Mouse (Mus musculus): Measurements from ENCODE around the gene Unc13b. TPM values are rescaled to one million over a fixed set of nuclear protein-coding genes. Genes with fewer than 3 reads are reported as not detected.
"Not testable (repeated sequence)": the region's sequence is repeated elsewhere in the genome, so short reads cannot be mapped to it uniquely, and the experiment has no call there.

Gene Unc13b
- polyA plus RNA-seq, 1 experiment from 2014 or later = 23.0 TPM

DNA sequence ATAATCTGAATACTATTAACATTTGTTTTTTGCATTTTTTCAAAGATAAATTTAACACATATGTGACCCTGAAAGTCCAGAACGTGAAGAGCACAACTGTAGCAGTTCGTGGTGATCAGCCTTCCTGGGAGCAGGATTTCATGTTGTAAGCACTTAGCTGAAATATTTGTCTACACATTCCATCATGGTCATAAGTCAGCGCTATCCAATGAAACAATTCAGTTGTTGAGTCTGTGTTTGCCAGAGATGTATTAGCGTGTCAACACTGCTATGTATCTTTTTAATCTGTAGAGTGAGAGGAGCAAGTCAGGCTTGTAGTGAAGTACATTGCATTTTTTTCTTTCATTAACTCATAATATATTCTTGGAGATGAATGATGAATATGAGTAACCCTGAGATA is 32.4 kb downstream of the Unc13b start:
- no peaks in the 10 kb centered on the region for H3K9me3 ChIP-seq (ENCODE audit: control insufficient read depth, low read length)
- WGBS = 89% methylated on average over 4 of the region's 4 CpGs
- ATAC-seq (replicated peaks; ENCODE audit: low FRiP score) = no peak
- H3K36me3 ChIP-seq (ENCODE audit: control insufficient read depth, insufficient read depth, low read length) = no peaks in the 10 kb centered on the region
- no peak for DNase-seq (ENCODE audit: low spot score)
- no peaks in the 10 kb centered on the region for H3K4me1 ChIP-seq (replicated peaks; ENCODE audit: control insufficient read depth, insufficient read depth, low read length)
- H3K4me2 ChIP-seq (ENCODE audit: low read depth, low read length, severe bottlenecking) = no peak overlapping the region
- H3K9ac ChIP-seq (ENCODE audit: low read length) = no peak overlapping the region
- H3K27me3 ChIP-seq (ENCODE audit: control insufficient read depth, insufficient read depth, low read length) = no peaks in the 10 kb centered on the region
- H3K4me3 ChIP-seq (ENCODE audit: low read depth, low read length) = no peak overlapping the region
- no peak overlapping the region for H3K27ac ChIP-seq (ENCODE audit: low read depth, low read length)

DNA sequence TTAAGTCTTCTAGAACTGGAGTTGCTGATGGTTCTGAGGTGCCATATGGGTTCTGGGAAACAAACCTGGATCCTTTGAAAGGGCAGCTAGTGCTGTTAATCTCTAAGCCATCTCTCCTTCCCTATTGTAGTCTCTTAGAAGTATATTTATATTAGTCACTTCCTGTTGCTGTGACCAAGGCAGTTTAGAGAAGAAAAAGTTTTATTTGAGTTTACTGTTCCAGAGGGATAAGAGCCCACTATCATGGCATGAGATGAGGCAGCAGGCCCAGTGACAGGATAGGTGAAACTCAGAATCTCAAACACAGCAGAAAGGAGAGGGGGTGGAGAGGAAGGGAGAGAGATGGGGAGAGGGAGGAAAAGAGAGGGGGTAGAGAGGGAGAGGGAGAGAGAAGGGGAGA is 54.7 kb downstream of the Unc13b start:
- ATAC-seq (replicated peaks; ENCODE audit: low FRiP score) = no peak
- Histone ChIP-seq H3K4me1 (replicated peaks; ENCODE audit: control insufficient read depth, insufficient read depth, low read length) (no peaks in the 10 kb centered on the region), H3K4me3 (ENCODE audit: low read depth, low read length) (no peak overlapping the region), H3K4me2 (ENCODE audit: low read depth, low read length, severe bottlenecking) (no peak overlapping the region), H3K9me3 (ENCODE audit: control insufficient read depth, low read length) (no peaks in the 10 kb centered on the region), H3K9ac (ENCODE audit: low read length) (no peak overlapping the region), H3K27me3 (ENCODE audit: control insufficient read depth, insufficient read depth, low read length) (no peaks in the 10 kb centered on the region), H3K36me3 (ENCODE audit: control insufficient read depth, insufficient read depth, low read length) (no peaks in the 10 kb centered on the region), H3K27ac (ENCODE audit: low read depth, low read length) (no peak overlapping the region)
- no peak for DNase-seq (ENCODE audit: low spot score)

DNA sequence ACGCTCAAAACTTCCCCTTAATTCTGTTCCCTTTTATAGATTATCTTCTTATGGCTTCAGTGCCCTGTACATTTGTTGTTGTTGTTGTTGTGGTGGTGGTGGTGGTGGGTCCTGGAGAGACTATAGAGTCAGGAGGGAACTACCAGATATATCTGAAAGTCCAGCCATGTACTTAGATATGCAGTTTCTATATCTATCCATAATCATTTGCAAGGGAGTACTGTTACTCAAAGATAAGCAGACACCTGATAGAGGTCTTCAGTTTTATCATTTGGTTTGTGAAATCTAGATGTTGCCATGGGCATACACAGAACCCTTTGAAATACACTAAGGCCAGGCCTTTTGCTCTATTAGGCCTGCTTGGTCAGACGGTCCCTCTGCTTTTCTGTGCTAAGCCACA is 55.8 kb downstream of the Unc13b start:
- Histone ChIP-seq H3K36me3 (ENCODE audit: control insufficient read depth, insufficient read depth, low read length) (no peaks in the 10 kb centered on the region), H3K4me3 (ENCODE audit: low read depth, low read length) (no peak overlapping the region), H3K4me2 (ENCODE audit: low read depth, low read length, severe bottlenecking) (no peak overlapping the region), H3K9me3 (ENCODE audit: control insufficient read depth, low read length) (no peaks in the 10 kb centered on the region), H3K4me1 (replicated peaks; ENCODE audit: control insufficient read depth, insufficient read depth, low read length) (no peaks in the 10 kb centered on the region), H3K9ac (ENCODE audit: low read length) (no peak overlapping the region), H3K27ac (ENCODE audit: low read depth, low read length) (no peak overlapping the region), H3K27me3 (ENCODE audit: control insufficient read depth, insufficient read depth, low read length) (no peaks in the 10 kb centered on the region)
- DNase-seq (ENCODE audit: low spot score) (no peak), ATAC-seq (replicated peaks; ENCODE audit: low FRiP score) (no peak)
- WGBS = 87% methylated on average over 2 of the region's 2 CpGs

DNA sequence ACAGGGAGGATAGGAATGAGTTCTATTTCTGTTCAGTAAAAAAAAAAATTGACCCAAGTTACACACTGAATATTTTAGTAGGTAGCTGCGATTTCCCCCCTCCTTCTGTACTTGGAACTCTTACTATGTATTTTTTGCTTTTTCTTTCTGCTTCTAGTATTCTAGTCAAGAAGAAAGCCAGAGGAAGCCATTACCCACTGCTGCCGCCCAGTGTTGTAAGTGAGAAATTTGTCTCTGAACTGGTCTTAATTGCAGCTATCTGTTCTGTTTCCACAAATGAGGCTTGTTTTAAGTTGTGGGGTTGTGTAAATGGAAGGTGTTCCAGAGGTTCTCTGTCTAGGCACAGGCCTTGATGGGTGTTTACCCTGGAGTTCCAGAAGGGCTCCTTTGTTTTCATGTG is 56.2 kb downstream of the Unc13b start:
- Histone ChIP-seq H3K4me3 (ENCODE audit: low read depth, low read length) (no peak overlapping the region), H3K9ac (ENCODE audit: low read length) (no peak overlapping the region), H3K4me2 (ENCODE audit: low read depth, low read length, severe bottlenecking) (no peak overlapping the region), H3K9me3 (ENCODE audit: control insufficient read depth, low read length) (no peaks in the 10 kb centered on the region), H3K36me3 (ENCODE audit: control insufficient read depth, insufficient read depth, low read length) (no peaks in the 10 kb centered on the region), H3K4me1 (replicated peaks; ENCODE audit: control insufficient read depth, insufficient read depth, low read length) (no peaks in the 10 kb centered on the region), H3K27ac (ENCODE audit: low read depth, low read length) (no peak overlapping the region), H3K27me3 (ENCODE audit: control insufficient read depth, insufficient read depth, low read length) (no peaks in the 10 kb centered on the region)
- ATAC-seq (replicated peaks; ENCODE audit: low FRiP score) (no peak), DNase-seq (ENCODE audit: low spot score) (peak; percentile 54)
- 26% methylated on average over 2 of the region's 2 CpGs for WGBS

DNA sequence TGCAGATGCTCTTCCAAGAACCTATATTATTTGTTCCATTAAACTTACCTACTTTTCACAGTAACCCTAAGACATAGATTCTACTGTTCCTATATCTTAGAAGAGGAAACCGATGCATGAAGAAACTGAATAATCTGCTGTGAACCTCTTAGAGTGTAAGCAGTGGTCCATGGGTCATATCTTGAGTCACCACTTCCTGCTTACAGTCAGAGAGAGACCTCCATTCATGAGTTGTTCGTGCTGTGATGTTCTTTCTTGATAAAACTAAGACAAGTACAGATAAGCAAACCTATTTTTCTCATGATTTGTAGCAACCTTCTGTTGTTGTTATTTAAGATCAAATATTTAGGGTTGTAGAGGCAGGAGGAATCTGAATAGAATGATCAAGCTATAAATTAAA is 57.5 kb downstream of the Unc13b start:
- ATAC-seq (replicated peaks; ENCODE audit: low FRiP score) = no peak
- H3K27me3 ChIP-seq (ENCODE audit: control insufficient read depth, insufficient read depth, low read length) = no peaks in the 10 kb centered on the region
- H3K9me3 ChIP-seq (ENCODE audit: control insufficient read depth, low read length) = no peaks in the 10 kb centered on the region
- no peaks in the 10 kb centered on the region for H3K36me3 ChIP-seq (ENCODE audit: control insufficient read depth, insufficient read depth, low read length)
- no peaks in the 10 kb centered on the region for H3K4me1 ChIP-seq (replicated peaks; ENCODE audit: control insufficient read depth, insufficient read depth, low read length)
- H3K27ac ChIP-seq (ENCODE audit: low read depth, low read length) = no peak overlapping the region
- WGBS = 88% methylated on average over 2 of the region's 2 CpGs
- no peak overlapping the region for H3K9ac ChIP-seq (ENCODE audit: low read length)
- no peak overlapping the region for H3K4me2 ChIP-seq (ENCODE audit: low read depth, low read length, severe bottlenecking)
- H3K4me3 ChIP-seq (ENCODE audit: low read depth, low read length) = no peak overlapping the region
- no peak for DNase-seq (ENCODE audit: low spot score)

DNA sequence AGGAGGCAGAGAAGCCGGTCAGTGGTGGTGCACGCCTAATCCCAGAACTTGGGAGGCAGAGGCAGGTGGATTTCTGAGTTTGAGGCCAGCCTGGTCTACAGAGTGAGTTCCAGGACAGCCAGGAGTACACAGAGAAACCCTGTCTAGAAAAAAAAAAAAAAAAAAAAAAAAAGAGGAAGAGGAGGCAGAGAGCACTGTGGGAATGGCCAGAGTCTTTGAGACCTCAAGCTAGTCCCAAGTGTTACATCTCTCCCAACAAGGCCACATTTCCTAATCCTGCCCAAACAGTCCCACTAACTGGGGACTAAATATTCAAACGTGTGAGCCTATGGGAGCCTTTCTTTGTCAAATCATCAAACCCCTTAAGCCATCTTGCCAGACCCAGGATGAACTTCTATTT is 71.0 kb downstream of the Unc13b start:
- DNase-seq (ENCODE audit: low spot score) (no peak), ATAC-seq (replicated peaks; ENCODE audit: low FRiP score) (no peak)
- H3K36me3 ChIP-seq (ENCODE audit: control insufficient read depth, insufficient read depth, low read length) = no peaks in the 10 kb centered on the region
- H3K4me3 ChIP-seq (ENCODE audit: low read depth, low read length) = no peak overlapping the region
- WGBS = 84% methylated on average over 3 of the region's 3 CpGs
- H3K27me3 ChIP-seq (ENCODE audit: control insufficient read depth, insufficient read depth, low read length) = no peaks in the 10 kb centered on the region
- H3K9ac ChIP-seq (ENCODE audit: low read length) = no peak overlapping the region
- H3K27ac ChIP-seq (ENCODE audit: low read depth, low read length) = no peak overlapping the region
- H3K4me1 ChIP-seq (replicated peaks; ENCODE audit: control insufficient read depth, insufficient read depth, low read length) = no peaks in the 10 kb centered on the region
- no peak overlapping the region for H3K4me2 ChIP-seq (ENCODE audit: low read depth, low read length, severe bottlenecking)
- no peaks in the 10 kb centered on the region for H3K9me3 ChIP-seq (ENCODE audit: control insufficient read depth, low read length)

DNA sequence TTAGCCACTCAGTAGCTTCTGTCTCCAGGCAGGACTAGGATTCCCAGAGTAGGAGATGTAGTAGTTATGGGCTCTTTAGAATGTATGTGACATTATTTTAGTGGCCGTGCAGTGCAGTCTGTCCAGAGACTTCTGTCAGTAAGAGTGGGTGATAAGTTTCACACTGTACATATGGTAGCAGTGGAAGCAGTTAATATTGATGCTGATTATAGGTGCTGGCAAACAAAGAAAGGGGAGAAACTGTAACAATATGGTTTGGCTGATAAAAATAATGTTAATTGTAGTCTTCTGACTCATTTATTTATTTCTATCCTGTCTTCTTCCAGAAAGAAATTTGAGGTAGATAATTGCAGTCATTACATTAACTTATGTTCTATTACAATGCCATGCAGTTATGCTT is 83.9 kb downstream of the Unc13b start:
- WGBS = 97% methylated on average over 1 of the region's 1 CpGs

DNA sequence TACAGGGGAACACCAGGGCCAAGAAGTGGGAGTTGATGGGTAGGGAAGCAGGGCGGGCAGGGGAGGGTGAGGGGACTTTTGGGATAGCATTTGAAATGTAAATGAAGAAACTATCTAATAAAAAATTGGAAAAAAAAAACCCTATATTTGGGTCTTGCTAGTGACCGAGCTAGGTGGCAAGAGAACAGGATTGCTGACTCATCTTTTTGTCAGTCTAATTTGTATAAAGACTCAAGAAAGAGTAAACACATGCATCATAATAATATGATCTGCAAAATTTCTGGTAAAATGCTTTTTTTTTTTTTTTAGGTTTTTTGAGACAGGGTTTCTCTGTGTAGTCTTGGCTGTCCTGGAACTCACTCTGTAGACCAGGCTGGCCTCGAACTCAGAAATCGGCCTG is 93.7 kb downstream of the Unc13b start:
- H3K36me3 ChIP-seq (ENCODE audit: control insufficient read depth, insufficient read depth, low read length); H3K4me2 ChIP-seq (ENCODE audit: low read depth, low read length, severe bottlenecking); H3K27ac ChIP-seq (ENCODE audit: low read depth, low read length); ATAC-seq (replicated peaks; ENCODE audit: low FRiP score); H3K9me3 ChIP-seq (ENCODE audit: control insufficient read depth, low read length); DNase-seq (ENCODE audit: low spot score); H3K4me3 ChIP-seq (ENCODE audit: low read depth, low read length); H3K27me3 ChIP-seq (ENCODE audit: control insufficient read depth, insufficient read depth, low read length); H3K4me1 ChIP-seq (replicated peaks; ENCODE audit: control insufficient read depth, insufficient read depth, low read length); H3K9ac ChIP-seq (ENCODE audit: low read length): not testable (repeated sequence)
- 93% methylated on average over 4 of the region's 4 CpGs for WGBS

More for the DNA sequence above, 83.9 kb downstream of the Unc13b start:
- no peak overlapping the region for H3K27ac ChIP-seq (ENCODE audit: low read depth, low read length)
- H3K4me1 ChIP-seq (replicated peaks; ENCODE audit: control insufficient read depth, insufficient read depth, low read length) = no peaks in the 10 kb centered on the region
- no peak overlapping the region for H3K4me2 ChIP-seq (ENCODE audit: low read depth, low read length, severe bottlenecking)
- no peak for DNase-seq (ENCODE audit: low spot score)
- no peaks in the 10 kb centered on the region for H3K36me3 ChIP-seq (ENCODE audit: control insufficient read depth, insufficient read depth, low read length)
- ATAC-seq (replicated peaks; ENCODE audit: low FRiP score) = no peak
- no peaks in the 10 kb centered on the region for H3K9me3 ChIP-seq (ENCODE audit: control insufficient read depth, low read length)
- no peaks in the 10 kb centered on the region for H3K27me3 ChIP-seq (ENCODE audit: control insufficient read depth, insufficient read depth, low read length)
- no peak overlapping the region for H3K9ac ChIP-seq (ENCODE audit: low read length)
- H3K4me3 ChIP-seq (ENCODE audit: low read depth, low read length) = no peak overlapping the region

DNA sequence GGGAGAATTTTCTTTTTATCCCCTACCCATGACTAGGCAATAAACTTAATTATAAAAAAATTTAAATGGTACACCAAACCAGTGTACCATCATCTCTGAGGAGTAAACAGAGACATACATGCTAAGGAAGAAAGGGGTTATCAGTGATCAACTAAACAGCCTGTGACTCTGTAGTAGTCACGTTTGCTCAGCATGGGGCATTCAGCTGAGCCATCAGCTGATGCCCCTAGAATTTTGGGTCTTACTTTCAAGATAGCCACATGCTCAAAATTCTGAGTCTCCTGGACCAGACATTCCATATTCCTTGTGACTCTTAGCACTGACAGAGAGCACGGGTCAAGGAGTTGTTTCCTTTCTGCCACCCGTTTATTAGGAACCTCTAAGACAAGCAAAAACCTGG is 101.3 kb downstream of the Unc13b start:
- H3K4me3 ChIP-seq (ENCODE audit: low read depth, low read length) = no peak overlapping the region
- H3K27ac ChIP-seq (ENCODE audit: low read depth, low read length) = no peak overlapping the region
- no peaks in the 10 kb centered on the region for H3K27me3 ChIP-seq (ENCODE audit: control insufficient read depth, insufficient read depth, low read length)
- ATAC-seq (replicated peaks; ENCODE audit: low FRiP score) (no peak), DNase-seq (ENCODE audit: low spot score) (no peak)
- H3K9ac ChIP-seq (ENCODE audit: low read length) = no peak overlapping the region
- no peaks in the 10 kb centered on the region for H3K36me3 ChIP-seq (ENCODE audit: control insufficient read depth, insufficient read depth, low read length)
- no peaks in the 10 kb centered on the region for H3K9me3 ChIP-seq (ENCODE audit: control insufficient read depth, low read length)
- H3K4me2 ChIP-seq (ENCODE audit: low read depth, low read length, severe bottlenecking) = no peak overlapping the region
- 0 out of 2 replicates have a peak, but pooled peaks cover 2% of the 10 kb centered on the region for H3K4me1 ChIP-seq (replicated peaks; ENCODE audit: control insufficient read depth, insufficient read depth, low read length)
- 60% methylated on average over 3 of the region's 3 CpGs for WGBS
